Mouse (Mus musculus) erythroblast, embryonic 14.5 days (primary cell): ENCODE measurements around the gene Slc1a2. TPM values are rescaled to one million over a fixed set of nuclear protein-coding genes. Genes with fewer than 3 reads are reported as not detected.
A peak's percentile ranks its signal among the peaks of the same experiment; 100 is the strongest.

Source experiments
- H3K27me3 ChIP-seq: 2 replicates; pipeline ENCODE4 v1.6.1; 2012; ENCODE audit warnings: inconsistent platforms; ENCODE audit not compliant: control insufficient read depth
- H3K36me3 ChIP-seq: 2 replicates; pipeline ENCODE4 v1.6.1; 2012; ENCODE audit warnings: mild to moderate bottlenecking, inconsistent platforms; ENCODE audit not compliant: control insufficient read depth
- H3K4me1 ChIP-seq: 2 replicates; pipeline ENCODE4 v1.6.1; 2012; ENCODE audit warnings: inconsistent platforms; ENCODE audit not compliant: control insufficient read depth
- H3K4me3 ChIP-seq: replicated peaks from 2 replicates; pipeline ENCODE3; 2012; ENCODE audit warnings: moderate library complexity, mild to moderate bottlenecking, inconsistent platforms
- H3K9me3 ChIP-seq: 2 replicates; pipeline ENCODE4 v1.6.1; 2012; ENCODE audit warnings: low read length, inconsistent platforms, mixed read lengths; ENCODE audit not compliant: control insufficient read depth
- GATA1 ChIP-seq: IDR thresholded peaks from 2 replicates; pipeline ENCODE4 v1.6.1; 2012; ENCODE audit warnings: low read length, inconsistent platforms, mixed read lengths
- TAL1 ChIP-seq: IDR thresholded peaks from 3 replicates; pipeline ENCODE4 v1.6.1; 2012; ENCODE audit warnings: low read length, inconsistent platforms, mixed read lengths
- polyA plus RNA-seq: library from polyadenylated mRNA; stranded (reverse); fragments of >175 nt; gene quantifications from 2 replicates; pipeline ENCODE4 v1.2.3, GENCODE M21; 2012

Gene Slc1a2
- polyA plus RNA-seq, 1 experiment, result not detected

DNA sequence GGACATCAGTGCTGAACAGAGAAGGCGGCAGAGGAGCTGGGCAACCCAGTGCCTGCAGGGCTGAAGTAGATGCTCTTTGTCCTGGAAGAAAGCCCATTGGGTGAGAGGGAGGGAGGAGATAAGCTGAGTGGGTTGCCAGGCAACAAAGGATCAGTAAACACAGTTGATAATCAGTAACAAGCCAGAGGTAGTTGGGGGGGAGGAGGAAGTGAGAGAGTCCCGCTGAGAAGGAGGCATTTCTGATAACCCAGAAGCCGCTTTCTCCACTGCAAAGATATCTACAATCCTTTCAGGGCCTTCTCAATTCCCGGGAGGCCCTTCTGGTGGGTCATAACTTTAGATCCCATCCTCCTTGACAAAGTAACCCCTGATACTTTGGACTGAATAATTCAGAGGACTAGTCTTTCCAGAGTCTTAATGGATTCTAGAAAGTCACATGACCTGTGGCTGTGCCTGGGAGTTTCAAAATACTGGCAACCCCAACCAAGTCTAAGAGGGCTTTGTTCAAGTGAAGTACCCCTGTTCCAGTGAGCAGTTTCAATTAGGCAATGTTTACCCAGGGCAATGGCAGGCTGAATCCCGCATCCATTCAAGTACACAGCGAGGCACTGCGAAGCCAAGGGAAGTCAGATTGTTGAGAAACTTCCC is 86.9 kb downstream of the Slc1a2 start:
- Histone ChIP-seq H3K4me3 (no peak overlapping the region), H3K4me1 (peaks cover 35% of the 10 kb centered on the region), H3K27me3 (no peaks in the 10 kb centered on the region), H3K9me3 (no peaks in the 10 kb centered on the region), H3K36me3 (no peaks in the 10 kb centered on the region)
- TF ChIP-seq TAL1 (peak; percentile 48; the same call in 1 of the 3 replicates), GATA1 (peak; percentile 41; the same call in 1 of the 2 replicates)

DNA sequence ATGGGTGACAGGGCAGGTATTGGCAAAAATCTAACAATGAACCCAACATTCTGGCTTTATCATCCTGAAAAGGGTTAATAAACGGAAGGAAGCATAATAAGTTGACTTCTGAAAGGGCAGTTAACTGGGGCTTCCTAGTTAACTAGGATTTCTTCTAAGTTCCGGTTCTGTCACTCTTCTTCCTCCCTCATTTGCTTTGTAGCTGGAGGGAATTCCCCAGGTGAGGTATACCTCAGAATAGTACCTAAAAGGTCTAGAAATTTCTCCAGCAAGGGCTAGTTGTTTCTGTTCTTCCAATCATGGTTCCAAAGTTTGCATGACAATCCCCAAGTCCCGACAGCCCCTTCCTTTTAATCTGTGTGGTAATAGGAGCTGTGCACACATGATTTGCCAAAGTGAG is 89.3 kb downstream of the Slc1a2 start:
- TF ChIP-seq TAL1, result no peak
- TF ChIP-seq GATA1, result no peak
- Histone ChIP-seq H3K4me3 (no peak overlapping the region), H3K27me3 (no peaks in the 10 kb centered on the region), H3K4me1 (peaks cover 30% of the 10 kb centered on the region), H3K9me3 (no peaks in the 10 kb centered on the region), H3K36me3 (no peaks in the 10 kb centered on the region)

DNA sequence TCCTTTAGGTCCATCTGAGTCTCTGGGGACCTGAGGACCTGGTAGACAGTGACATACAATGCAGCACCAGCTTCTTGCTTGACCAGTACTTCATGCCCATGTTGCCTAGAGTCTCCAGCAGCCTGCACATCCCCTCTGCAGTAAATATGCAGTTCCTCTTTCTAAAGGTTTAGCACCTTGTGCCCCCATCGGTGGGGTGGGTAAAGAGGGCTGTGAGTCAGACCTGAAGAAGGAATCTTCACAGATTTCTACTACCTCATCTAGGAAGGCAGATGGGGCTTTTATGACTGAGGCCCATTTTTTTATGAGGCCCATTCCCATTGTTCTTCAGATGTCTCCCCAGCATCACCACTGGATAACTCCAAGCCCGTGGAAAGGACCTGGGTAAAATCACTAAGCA is 91.5 kb downstream of the Slc1a2 start:
- Histone ChIP-seq H3K4me3 (no peak overlapping the region), H3K36me3 (no peaks in the 10 kb centered on the region), H3K27me3 (no peaks in the 10 kb centered on the region), H3K9me3 (no peaks in the 10 kb centered on the region), H3K4me1 (peaks cover 13% of the 10 kb centered on the region)
- TF ChIP-seq GATA1 (no peak), TAL1 (no peak)

- Histone ChIP-seq H3K9me3 (no peaks in the 10 kb centered on the region), H3K4me3 (no peak overlapping the region), H3K27me3 (no peaks in the 10 kb centered on the region), H3K36me3 (no peaks in the 10 kb centered on the region), H3K4me1 (no peaks in the 10 kb centered on the region)
- TF ChIP-seq TAL1 (no peak), GATA1 (no peak)
Observed at GRCm38 (mm10) chr2:102751846-102752245, 93.4 kb downstream of the Slc1a2 start.

DNA sequence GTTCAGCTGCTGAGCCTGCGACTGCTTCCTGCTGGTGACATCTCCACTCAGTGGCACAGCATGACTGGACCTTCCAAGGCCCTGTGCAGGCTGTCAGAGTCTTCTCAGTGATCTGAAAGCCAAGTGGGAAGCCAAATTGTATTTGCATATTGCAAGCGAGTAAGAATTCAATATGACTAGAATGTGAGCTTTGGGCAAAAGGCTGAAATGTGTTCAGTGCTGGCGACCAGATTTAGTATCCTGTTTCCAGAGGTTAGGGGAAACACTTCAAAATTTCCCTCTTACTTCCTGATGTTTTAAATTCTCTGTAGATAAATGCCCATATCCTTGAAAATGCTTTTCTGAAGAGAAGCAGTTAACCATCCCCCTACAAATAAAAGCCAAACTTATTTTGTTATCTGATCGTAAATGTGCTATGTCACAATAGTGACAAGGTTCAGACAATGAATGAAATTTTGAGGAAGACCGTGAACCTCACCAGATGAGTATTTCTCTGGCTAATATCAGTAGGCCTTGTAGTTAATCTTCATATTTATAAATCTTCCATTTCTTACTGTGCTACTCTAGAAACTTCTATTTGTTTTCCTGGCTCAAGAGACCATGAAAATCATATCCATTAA is 98.9 kb downstream of the Slc1a2 start:
- no peak for TF ChIP-seq GATA1
- TF ChIP-seq TAL1, result no peak
- H3K36me3 ChIP-seq, result no peaks in the 10 kb centered on the region
- H3K27me3 ChIP-seq, result no peaks in the 10 kb centered on the region
- no peaks in the 10 kb centered on the region for H3K9me3 ChIP-seq
- H3K4me3 ChIP-seq, result no peak overlapping the region
- H3K4me1 ChIP-seq, result no peaks in the 10 kb centered on the region

DNA sequence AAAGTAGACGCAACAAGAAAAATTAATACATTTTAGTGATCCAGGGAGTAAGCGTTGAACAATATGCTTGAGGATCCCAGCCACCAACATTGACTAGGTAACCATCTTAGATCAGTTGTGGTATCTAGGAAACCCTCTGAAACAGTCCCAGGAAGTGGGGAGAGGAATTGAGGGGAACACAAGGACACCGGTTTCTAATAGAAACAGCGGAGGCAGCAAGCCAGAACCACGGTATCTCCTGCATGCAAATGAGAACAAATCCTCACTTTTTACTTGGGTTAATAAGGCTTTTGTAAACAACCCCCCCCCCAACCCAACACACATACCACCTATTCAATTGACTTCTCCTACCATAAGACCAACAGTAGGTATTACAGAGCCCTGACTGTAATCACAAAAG is 101.0 kb downstream of the Slc1a2 start:
- no peak for TF ChIP-seq TAL1
- TF ChIP-seq GATA1, result no peak
- H3K4me3 ChIP-seq, result no peak overlapping the region

DNA sequence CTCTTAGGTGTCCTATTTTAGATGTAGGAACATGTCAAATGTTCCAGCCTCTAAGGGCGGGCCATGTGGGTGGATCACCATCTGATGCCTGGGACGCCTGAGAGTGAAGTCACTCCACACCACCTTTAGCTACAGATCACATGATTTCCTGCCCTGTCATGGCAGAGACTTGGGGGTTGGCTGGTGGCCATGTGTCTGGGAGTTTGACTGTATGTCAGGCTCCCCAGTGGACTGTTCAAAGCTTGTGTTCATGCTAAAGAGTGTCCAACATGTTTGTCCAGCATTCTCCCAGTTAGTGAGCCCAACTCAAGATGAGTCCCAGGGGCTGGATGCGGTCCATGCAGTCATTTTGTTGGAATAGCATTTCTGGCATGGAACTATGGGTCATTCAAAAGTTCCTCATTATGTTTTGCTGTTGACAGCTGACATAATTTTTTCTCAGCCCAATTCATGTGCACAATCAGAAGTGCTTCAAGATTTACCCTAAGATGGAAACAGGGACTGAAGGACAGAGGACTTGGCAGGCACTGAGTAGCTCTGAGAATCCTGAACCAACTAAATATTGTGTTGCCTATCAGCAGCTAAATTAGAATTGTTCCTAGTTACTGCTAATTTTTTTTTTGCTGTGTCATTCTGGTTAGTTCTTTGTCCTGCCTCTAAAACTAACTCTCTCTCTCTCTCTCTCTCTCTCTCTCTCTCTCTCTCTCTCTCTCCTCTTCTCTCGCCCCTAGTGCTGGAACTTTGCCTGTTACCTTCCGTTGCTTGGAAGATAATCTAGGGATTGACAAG is 102.0 kb downstream of the Slc1a2 start:
- H3K9me3 ChIP-seq, result no peaks in the 10 kb centered on the region
- no peaks in the 10 kb centered on the region for H3K4me1 ChIP-seq
- no peak overlapping the region for H3K4me3 ChIP-seq
- H3K36me3 ChIP-seq, result no peaks in the 10 kb centered on the region
- no peaks in the 10 kb centered on the region for H3K27me3 ChIP-seq
- no peak for TF ChIP-seq GATA1
- no peak for TF ChIP-seq TAL1

More for the DNA sequence above, 101.0 kb downstream of the Slc1a2 start:
- H3K36me3 ChIP-seq, result no peaks in the 10 kb centered on the region
- no peaks in the 10 kb centered on the region for H3K9me3 ChIP-seq
- no peaks in the 10 kb centered on the region for H3K27me3 ChIP-seq
- no peaks in the 10 kb centered on the region for H3K4me1 ChIP-seq

- no peaks in the 10 kb centered on the region for H3K9me3 ChIP-seq
- no peak for TF ChIP-seq TAL1
- no peak for TF ChIP-seq GATA1
Observed at GRCm38 (mm10) chr2:102763176-102763575, 104.7 kb downstream of the Slc1a2 start.

DNA sequence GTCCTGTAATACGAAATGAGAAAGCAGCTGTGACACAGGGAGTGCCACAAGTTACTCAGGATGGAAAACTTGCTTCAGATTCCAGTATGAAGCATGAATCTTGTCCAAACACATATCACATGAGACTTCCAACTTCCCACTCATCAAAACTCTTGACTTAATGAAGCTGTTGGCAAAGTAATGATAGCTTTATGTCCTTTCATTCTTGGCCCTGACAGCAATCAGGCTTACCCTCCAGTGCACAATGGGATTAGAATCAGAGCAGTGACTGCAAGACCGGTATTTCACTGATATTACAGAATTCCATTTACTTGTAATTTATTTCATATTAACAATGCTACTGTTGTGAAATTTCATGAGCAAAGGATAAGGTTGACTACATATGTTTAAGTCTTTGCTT is 105.5 kb downstream of the Slc1a2 start:
- H3K9me3 ChIP-seq, result no peaks in the 10 kb centered on the region
- H3K36me3 ChIP-seq, result no peaks in the 10 kb centered on the region
- no peaks in the 10 kb centered on the region for H3K27me3 ChIP-seq
- H3K4me1 ChIP-seq, result no peaks in the 10 kb centered on the region
- TF ChIP-seq TAL1 (no peak), GATA1 (no peak)
- H3K4me3 ChIP-seq, result no peak overlapping the region

More at GRCm38 (mm10) chr2:102763176-102763575, 104.7 kb downstream of the Slc1a2 start:
- Histone ChIP-seq H3K4me1 (no peaks in the 10 kb centered on the region), H3K36me3 (no peaks in the 10 kb centered on the region), H3K4me3 (no peak overlapping the region), H3K27me3 (no peaks in the 10 kb centered on the region)
